Mouse (Mus musculus) ovary, postnatal 36 days (tissue): Measurements from ENCODE around the gene Mvb12a.
A peak's percentile ranks its signal among the peaks of the same experiment; 100 is the strongest.

Source experiments
- DNase-seq: peaks from one replicate; pipeline ENCODE4 v3.0.0; 2022; ENCODE audit warnings: low spot score, mixed read lengths

Mvb12a gene

DNA sequence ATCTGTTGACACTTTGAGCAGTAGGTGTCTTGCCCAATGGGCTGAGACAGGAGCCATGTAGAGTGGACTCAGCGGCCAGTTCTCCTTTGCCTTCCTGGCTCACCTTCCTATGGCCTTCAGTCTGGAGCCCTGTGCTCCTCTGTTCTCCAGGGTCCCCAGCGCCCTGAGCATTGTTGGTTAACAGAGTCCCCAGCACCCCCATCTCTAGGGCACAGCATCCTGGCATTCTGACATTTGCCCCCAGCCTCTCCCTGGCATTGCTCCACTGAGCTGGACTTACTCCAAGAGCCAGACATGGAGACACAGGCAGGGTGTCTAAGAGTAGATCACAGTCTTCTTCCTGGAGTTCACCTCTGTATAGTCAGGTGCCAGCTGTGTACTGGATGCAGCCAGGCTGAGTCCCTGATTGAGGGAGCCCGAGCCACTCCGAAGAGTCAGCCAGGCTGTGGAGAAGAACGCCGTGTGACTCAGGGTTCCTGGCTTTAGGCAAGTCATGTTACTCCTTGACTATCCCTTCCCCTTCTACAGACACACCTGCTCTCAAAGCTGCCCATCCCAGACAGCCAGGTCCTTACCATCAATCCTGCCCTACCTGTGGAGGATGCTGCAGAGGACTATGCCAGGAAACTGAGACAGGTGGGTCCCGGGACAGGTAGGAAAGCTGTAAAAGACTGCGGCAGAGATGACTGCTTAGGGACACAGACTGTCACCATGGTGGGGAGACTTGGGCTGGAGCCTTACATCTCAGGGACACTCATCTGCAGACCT lies 51.0 kb downstream of the Mvb12a start:
- DNase-seq = no peak

DNA sequence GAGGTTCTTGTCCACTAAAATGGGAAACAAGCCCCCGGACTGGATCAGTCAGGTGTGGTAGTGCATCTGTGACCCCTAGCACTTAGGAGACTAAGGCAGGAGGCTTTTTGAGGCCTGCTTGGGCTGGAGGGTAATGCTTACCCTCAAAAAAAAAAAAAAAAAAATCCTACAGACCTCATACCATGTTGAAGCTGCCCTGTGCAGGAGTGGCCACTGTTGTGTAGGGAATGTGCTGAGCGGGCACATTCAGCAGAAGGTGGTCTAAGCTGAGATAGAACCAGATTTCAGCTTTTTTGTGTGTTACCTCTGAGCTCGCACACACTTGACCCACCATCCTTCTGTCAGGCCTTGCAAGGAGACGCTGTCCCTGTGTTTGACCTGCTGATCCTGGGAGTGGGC lies 51.6 kb downstream of the Mvb12a start:
- no peak for DNase-seq

DNA sequence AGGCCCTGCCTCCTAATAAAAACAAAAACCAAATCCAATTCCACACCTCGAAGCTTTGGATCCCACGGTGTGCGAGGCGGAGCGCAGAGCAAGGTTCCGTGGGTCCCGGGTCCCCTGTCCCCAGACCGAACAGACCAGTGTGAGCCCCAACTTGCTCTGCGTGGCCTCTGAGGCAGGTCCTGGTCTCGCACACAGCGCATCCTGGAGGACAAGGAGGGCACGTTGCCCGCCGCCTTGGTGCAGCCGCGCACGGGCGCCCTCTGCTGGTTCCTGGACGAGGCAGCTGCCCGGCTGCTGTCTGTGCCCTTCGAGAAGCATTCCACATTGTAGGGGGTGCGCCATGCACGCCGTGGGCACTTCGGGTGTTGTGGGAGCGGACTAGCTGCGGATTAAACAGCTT lies 53.1 kb downstream of the Mvb12a start:
- DNase-seq = peak; percentile 91

DNA sequence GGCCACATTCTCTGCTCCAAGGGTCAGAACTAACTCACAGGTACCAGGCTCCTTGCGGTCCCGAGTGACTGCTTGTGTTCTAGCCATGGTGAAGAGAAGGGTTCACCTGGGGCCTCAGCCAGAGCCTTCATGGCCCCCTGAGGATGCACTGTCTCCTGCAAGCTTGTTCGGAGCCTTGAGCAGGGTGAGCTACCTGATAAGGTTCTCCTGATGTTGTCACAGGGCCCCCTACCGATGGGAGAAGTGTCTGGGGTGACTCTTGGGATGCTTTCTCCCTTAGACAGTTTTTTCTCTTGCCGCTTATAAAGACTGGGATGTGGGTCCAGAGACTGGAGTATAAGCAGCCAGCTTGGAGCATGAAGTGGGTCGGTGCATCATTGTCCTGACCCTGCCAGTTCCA lies 53.7 kb downstream of the Mvb12a start:
- no peak for DNase-seq

DNA sequence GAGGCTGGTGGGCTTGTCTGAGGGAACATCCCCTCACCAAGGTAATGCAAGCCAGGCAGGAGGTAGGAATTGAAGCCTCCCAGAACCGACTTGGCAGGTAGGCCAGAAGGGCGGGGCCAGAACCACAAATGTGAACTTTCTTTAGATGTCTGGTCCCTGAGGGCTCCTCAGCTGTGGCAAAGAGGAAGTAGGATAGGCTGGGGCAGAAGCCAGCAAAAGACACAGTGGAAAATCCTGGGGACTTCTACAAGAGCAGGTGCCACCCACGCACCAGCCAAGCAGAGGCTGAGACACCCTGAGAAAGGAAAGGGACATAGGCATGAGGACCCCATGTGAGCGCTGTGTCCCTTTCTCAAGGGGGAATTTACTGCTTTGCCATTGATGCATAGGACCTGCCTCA lies 54.1 kb downstream of the Mvb12a start:
- DNase-seq = no peak

DNA sequence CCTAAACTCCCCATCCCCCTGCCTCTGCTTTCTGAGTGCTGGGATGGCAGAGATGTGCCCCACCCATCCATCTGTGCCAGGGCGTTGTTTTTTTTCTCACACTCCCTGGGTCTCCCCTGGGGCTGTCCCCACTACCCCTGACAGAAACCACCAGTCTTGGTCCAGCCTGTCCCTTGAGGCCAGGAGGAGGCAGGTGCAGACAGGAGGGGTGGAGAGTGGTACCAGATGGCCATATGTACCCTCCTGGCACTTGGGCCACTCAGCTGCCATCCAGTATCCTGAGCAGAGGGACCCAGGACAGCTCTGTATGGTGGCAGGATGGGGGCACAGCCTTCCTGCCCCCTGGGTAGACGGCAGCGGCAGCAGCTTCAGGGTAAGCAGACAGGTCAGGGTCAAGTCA lies 54.7 kb downstream of the Mvb12a start, which contains the start of gene Fam129c:
Gene Fam129c (plus strand): TSS at position 198 of the 400 bp plus-strand sequence.
- no peak for DNase-seq
